Mouse (Mus musculus) skeletal muscle tissue, adult 2 months (tissue): ENCODE measurements around the gene Olfr1272.
"Not testable (repeated sequence)": the region's sequence is repeated elsewhere in the genome, so short reads cannot be mapped to it uniquely, and the experiment has no call there.

Experiments used
- DNase-seq: peaks from one replicate; pipeline ENCODE4 v3.0.0-alpha.2; 2012; ENCODE audit warnings: low read depth, low spot score

Olfr1272 gene

GRCm38 (mm10) chr2:90292741-90293140, at the start of gene Olfr1272:
TSS of gene Olfr1272 (minus strand) at chr2:90292841.
- no peak for DNase-seq

- not testable (repeated sequence) for DNase-seq
Measured at GRCm38 (mm10) chr2:90321900-90322299, 29.3 kb upstream of the Olfr1272 start, which contains the start of gene Gm13769. TSS of gene Gm13769 (plus strand) at chr2:90322200.

GRCm38 (mm10) chr2:90270932-90271331, 21.7 kb downstream of the Olfr1272 start, which contains the start of gene Olfr1271:
TSS of gene Olfr1271 (minus strand) at chr2:90271032.
- DNase-seq: no peak

DNA sequence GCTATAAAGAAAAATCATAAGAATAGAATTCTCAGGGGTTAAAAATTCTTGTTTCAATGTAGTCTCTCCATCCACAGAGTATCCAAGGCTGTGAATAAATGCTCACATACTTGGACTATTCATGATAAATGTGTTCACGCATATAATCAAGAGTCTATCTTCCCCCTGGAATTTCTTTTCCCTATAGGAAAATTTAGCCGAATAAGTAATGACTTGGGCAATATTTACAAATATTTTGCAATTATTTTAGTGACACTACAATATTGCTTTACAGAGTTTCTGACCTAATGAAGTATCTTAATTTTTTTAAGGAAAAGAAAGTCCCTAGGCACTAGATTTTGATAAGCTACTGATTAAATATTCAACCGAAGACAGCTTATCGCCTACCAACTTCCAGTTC, 35.1 kb downstream of the Olfr1272 start, which contains the start of gene Olfr142:
Gene Olfr142, minus strand, starts transcription at position 101 of the 400 bp plus-strand sequence.
- no peak for DNase-seq
